Mouse (Mus musculus): ENCODE measurements at regions not wholly inside any gene's neighbourhood (a gene's known extent, or its start where the extent isn't known, plus 50 kb on each side); places are given as distances from the start of the nearest gene placed in this dataset.

DNA sequence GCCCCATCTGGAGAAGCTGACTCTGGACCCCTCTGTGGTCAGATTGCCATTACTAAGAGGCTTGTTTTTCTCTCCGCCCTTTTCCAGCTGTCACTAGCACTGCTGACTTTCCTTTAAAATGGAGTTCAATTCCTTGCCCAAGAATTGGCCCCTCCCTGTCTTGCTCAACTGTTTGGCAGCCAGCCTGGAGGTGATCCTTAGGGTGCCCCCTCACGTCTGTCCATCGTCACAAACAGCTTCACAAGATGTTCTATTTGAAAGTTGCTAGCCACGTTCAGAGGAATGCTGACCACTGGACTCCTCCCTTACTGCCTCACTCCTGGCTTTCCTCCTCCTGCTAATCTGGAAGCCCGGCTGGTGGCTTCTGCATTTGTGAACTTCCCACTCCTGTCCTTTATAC, 142.0 kb downstream of the Zfp619 start:
- TF ChIP-seq EP300 (IDR thresholded peaks at IDR 0.05; ENCODE audit: low read depth in 1 of 2, low read length in 2 of 2), result no peak
- TF ChIP-seq MAZ (IDR thresholded peaks at IDR 0.05; ENCODE audit: low read depth, low read length), result no peak
- TF ChIP-seq HCFC1 (IDR thresholded peaks at IDR 0.05; ENCODE audit: low read depth, low read length), result no peak
- no peak for TF ChIP-seq TAL1 (IDR thresholded peaks at IDR 0.05; ENCODE audit: low read length)
- no peak for TF ChIP-seq USF2 (IDR thresholded peaks at IDR 0.05; ENCODE audit: borderline replicate concordance in 1 of 2, insufficient read depth in 1 of 2, low read depth in 1 of 2, low read length in 2 of 2)
- TF ChIP-seq CTCF (IDR thresholded peaks at IDR 0.05 in 2 of 3, conservative IDR thresholded peaks at IDR 0.05 in 1 of 3; ENCODE audit: control insufficient read depth in 1 of 3, insufficient read depth in 1 of 3, low read depth in 2 of 3, low read length in 3 of 3, poor library complexity in 1 of 3, severe bottlenecking in 1 of 3), result no peak

Measured in MEL (cell line).